Mouse (Mus musculus) frontal cortex, postnatal 36 days (tissue): Measurements from ENCODE around the gene Phf21a.

Experiments used
- DNase-seq, 2 experiments: peaks; one replicate each; pipeline ENCODE4 v3.0.0; 2022; ENCODE audit warnings: low spot score in 2 of 2

Gene Phf21a

GRCm38 (mm10) chr2:92402591-92403326 lies 309.8 kb downstream of the Phf21a start:
- DNase-seq: no peak

GRCm38 (mm10) chr2:92403776-92404319 lies 310.9 kb downstream of the Phf21a start:
- no peak for DNase-seq

GRCm38 (mm10) chr2:92404737-92405136 lies 311.8 kb downstream of the Phf21a start:
- DNase-seq: no peak

- no peak for DNase-seq
Measured at GRCm38 (mm10) chr2:92405687-92406086, 312.8 kb downstream of the Phf21a start.

GRCm38 (mm10) chr2:92408309-92409045 lies 315.6 kb downstream of the Phf21a start:
- no peak for DNase-seq

GRCm38 (mm10) chr2:92411705-92412104 lies 318.8 kb downstream of the Phf21a start:
- DNase-seq: no peak
